Mouse (Mus musculus) intestine, postnatal 0 days (tissue): Measurements from ENCODE around the gene Spryd4. TPM values are rescaled to one million over a fixed set of nuclear protein-coding genes. Genes with fewer than 3 reads are reported as not detected.

Experiments
- ATAC-seq: fragments of 200-750 bp; cut with Nextera tagmentation; 2 replicates; pipeline ENCODE4 v1.8.0; 2017; ENCODE audit warnings: mild to moderate bottlenecking, moderate TSS enrichment, moderate library complexity
- H3K27ac ChIP-seq: fragments of 300-500 bp; sonication (generic); 2 replicates; pipeline ENCODE4 v1.5.1; 2014; ENCODE audit warnings: mild to moderate bottlenecking, low read depth, low read length, moderate library complexity
- H3K27me3 ChIP-seq: fragments of 300-500 bp; sonication (generic); replicated peaks from 2 replicates; pipeline ENCODE4 v1.6.1; 2014; ENCODE audit warnings: low read length, mixed read lengths; ENCODE audit not compliant: control insufficient read depth, insufficient read depth
- H3K36me3 ChIP-seq: fragments of 300-500 bp; sonication (generic); 2 replicates; pipeline ENCODE4 v1.6.1; 2014; ENCODE audit warnings: mild to moderate bottlenecking, moderate library complexity; ENCODE audit not compliant: control insufficient read depth, insufficient read depth
- H3K4me1 ChIP-seq: fragments of 300-500 bp; sonication (generic); replicated peaks from 2 replicates; pipeline ENCODE4 v1.6.1; 2014; ENCODE audit warnings: antibody characterized with exemption, low read length, mixed read lengths; ENCODE audit not compliant: control insufficient read depth, insufficient read depth
- H3K4me2 ChIP-seq: fragments of 300-500 bp; sonication (generic); replicated peaks from 2 replicates; pipeline ENCODE4 v1.6.1; 2014; ENCODE audit warnings: low read depth, mild to moderate bottlenecking, moderate library complexity
- H3K4me3 ChIP-seq: fragments of 300-500 bp; sonication (generic); 2 replicates; pipeline ENCODE4 v1.5.1; 2014; ENCODE audit warnings: low read depth, low read length
- H3K9ac ChIP-seq: fragments of 300-500 bp; sonication (generic); 2 replicates; pipeline ENCODE4 v1.6.1; 2014; ENCODE audit warnings: mild to moderate bottlenecking, low read depth, low read length
- H3K9me3 ChIP-seq: fragments of 300-500 bp; sonication (generic); 2 replicates; pipeline ENCODE4 v1.6.1; 2016; ENCODE audit warnings: mixed run types; ENCODE audit not compliant: control insufficient read depth
- CTCF ChIP-seq: sonication (generic); IDR thresholded peaks from 2 replicates; pipeline ENCODE4 v1.5.1; 2016; ENCODE audit warnings: low read depth, mild to moderate bottlenecking, control low read depth, antibody characterized with exemption, moderate library complexity
- WGBS: fragments of 180-500 bp; shearing (Covaris S2); extraction: QIAGEN DNeasy Blood & Tissue Kit; methylation state at CpG from one replicate; pipeline ENCODE4 v1.1.7; 2014; 5-methylcytosine and 5-hydroxymethylcytosine counted together
- polyA plus RNA-seq: library from polyadenylated mRNA; unstranded; fragments of >200 nt; fragmentation: Nextera tagmentation; extraction: Ambion mirVana; gene quantifications from 2 replicates; pipeline ENCODE4 v1.2.1, GENCODE M21; 2015

The Spryd4 gene
- polyA plus RNA-seq, 1 experiment from 2014 or later: 23.2 TPM

DNA sequence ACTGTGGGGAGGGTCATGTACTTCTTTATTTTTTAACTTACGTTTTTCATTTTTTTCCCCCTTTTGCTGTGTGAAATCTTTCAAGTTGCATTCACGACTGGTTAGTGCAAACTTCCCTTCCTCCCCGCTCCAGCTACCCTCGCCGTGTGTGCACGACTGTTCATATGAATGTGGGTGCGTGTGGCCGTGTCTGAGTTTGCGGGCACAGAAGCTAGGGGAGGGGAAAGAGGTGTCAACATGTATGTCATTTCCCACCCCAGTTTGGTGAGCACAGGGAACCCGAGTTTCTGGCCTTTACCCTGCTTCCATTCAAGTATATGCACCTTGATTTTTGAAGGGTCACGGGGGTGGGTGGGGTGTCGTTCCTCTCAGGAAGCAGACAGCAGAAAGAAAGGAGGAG lies 19.0 kb upstream of the Spryd4 start:
- WGBS: 78% methylated on average over 12 of the region's 12 CpGs
- Histone ChIP-seq H3K36me3 (no peaks in the 10 kb centered on the region), H3K9ac (no peak overlapping the region), H3K4me2 (no peak overlapping the region), H3K4me1 (no peaks in the 10 kb centered on the region), H3K9me3 (no peaks in the 10 kb centered on the region), H3K4me3 (no peak overlapping the region), H3K27ac (no peak overlapping the region), H3K27me3 (no peaks in the 10 kb centered on the region)
- ATAC-seq: no peak
- TF ChIP-seq CTCF: no peak

DNA sequence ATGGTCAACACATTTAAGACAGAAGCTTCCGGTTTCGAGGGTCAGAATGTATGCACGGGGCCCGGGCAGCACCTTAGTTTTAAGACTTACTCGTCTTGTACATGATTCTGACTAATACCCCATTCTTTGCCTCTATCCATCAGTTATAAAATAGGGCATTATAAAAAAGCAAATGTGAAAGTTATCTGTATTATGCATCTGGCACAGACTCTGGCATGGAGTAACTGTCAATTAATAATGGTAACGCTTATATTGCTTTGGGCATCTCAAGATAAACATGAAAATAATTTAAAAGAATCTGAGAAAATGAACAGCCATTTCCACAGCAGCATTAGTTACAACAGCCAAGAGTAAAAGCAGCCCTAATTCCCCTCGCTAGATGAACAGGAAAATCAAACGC lies 16.4 kb upstream of the Spryd4 start:
- ATAC-seq: no peak
- Histone ChIP-seq H3K9ac (no peak overlapping the region), H3K4me2 (no peak overlapping the region), H3K36me3 (no peaks in the 10 kb centered on the region), H3K27me3 (no peaks in the 10 kb centered on the region), H3K4me1 (no peaks in the 10 kb centered on the region), H3K9me3 (no peaks in the 10 kb centered on the region), H3K4me3 (no peak overlapping the region), H3K27ac (no peak overlapping the region)
- WGBS: 94% methylated on average over 8 of the region's 8 CpGs
- no peak for TF ChIP-seq CTCF

DNA sequence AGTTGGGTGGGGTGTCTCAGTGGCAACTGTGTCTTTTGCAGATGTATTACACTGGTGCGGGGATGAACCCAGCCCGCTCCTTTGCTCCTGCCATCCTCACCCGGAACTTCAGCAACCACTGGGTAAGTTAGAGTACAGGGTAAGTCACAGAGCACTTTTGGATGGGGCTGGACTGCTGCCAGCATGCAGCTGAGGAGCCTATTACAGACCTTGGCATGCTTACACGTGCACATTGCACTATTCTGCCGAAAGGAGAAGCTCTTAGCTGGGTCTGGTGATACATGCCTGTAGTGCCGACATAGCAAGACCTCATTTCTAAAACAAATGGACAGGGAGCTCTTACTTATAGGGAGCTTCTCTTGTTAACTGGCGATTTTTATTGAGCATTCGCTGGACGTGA lies 16.0 kb upstream of the Spryd4 start:
- no peak for TF ChIP-seq CTCF
- WGBS: 74% methylated on average over 9 of the region's 9 CpGs
- Histone ChIP-seq H3K4me1 (no peaks in the 10 kb centered on the region), H3K9ac (no peak overlapping the region), H3K4me3 (no peak overlapping the region), H3K9me3 (no peaks in the 10 kb centered on the region), H3K36me3 (no peaks in the 10 kb centered on the region), H3K27ac (no peak overlapping the region), H3K27me3 (no peaks in the 10 kb centered on the region), H3K4me2 (no peak overlapping the region)
- no peak for ATAC-seq

DNA sequence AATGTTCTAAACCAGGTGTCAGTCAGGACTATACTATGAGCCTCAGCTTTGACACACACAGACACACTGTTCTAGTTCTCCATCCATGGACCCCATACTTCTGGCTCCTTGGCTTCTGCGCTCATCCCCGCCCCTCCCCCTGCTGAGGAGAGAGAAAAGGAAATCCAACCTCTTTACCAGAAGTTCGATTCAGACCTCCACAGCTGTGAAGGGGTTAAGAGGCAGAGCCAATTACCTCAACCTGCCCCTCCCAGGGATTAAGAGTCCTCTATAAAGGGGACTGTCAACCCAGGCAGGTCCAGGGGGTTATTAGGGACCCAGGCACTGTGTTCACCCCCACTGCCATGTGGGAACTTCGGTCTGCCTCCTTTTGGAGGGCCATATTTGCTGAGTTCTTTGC lies 13.9 kb upstream of the Spryd4 start, which contains the start of gene Mip:
Mip (plus strand) TSS at position 301 of the 400 bp plus-strand sequence.
- Histone ChIP-seq H3K9ac (no peak within 1 kb of the TSS), H3K4me2 (no peak within 1 kb of the TSS), H3K36me3 (no peaks in the 10 kb centered on the region), H3K4me3 (no peak within 1 kb of the TSS), H3K27ac (no peak within 1 kb of the TSS), H3K4me1 (no peaks in the 10 kb centered on the region), H3K9me3 (no peaks in the 10 kb centered on the region), H3K27me3 (no peaks in the 10 kb centered on the region)
- WGBS: 55% methylated on average over 4 of the region's 4 CpGs
- no peak for TF ChIP-seq CTCF
- no peak for ATAC-seq

DNA sequence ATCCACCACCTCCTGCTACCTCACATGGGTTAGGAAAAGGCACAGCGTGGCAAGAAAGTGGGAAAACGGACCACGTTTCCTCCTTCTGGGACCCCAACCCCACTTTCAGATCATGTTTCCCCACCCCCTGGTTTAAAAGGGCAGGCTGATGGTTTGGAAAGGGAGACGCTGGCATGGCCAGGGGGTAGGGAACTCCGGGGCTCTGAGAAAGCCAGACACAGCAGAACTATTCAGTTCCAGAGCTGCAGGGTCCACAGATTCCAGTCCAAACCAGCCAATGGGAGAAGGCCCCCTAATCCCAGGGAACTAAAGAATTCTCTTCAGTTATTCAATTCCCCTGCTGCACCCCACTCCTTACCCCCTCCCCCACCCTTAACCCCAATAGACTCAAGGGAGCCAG lies 13.5 kb upstream of the Spryd4 start:
- Histone ChIP-seq H3K4me3 (no peak overlapping the region), H3K9me3 (no peaks in the 10 kb centered on the region), H3K27me3 (no peaks in the 10 kb centered on the region), H3K4me1 (no peaks in the 10 kb centered on the region), H3K9ac (no peak overlapping the region), H3K4me2 (no peak overlapping the region), H3K36me3 (no peaks in the 10 kb centered on the region), H3K27ac (no peak overlapping the region)
- 64% methylated on average over 5 of the region's 5 CpGs for WGBS
- ATAC-seq: no peak
- no peak for TF ChIP-seq CTCF

DNA sequence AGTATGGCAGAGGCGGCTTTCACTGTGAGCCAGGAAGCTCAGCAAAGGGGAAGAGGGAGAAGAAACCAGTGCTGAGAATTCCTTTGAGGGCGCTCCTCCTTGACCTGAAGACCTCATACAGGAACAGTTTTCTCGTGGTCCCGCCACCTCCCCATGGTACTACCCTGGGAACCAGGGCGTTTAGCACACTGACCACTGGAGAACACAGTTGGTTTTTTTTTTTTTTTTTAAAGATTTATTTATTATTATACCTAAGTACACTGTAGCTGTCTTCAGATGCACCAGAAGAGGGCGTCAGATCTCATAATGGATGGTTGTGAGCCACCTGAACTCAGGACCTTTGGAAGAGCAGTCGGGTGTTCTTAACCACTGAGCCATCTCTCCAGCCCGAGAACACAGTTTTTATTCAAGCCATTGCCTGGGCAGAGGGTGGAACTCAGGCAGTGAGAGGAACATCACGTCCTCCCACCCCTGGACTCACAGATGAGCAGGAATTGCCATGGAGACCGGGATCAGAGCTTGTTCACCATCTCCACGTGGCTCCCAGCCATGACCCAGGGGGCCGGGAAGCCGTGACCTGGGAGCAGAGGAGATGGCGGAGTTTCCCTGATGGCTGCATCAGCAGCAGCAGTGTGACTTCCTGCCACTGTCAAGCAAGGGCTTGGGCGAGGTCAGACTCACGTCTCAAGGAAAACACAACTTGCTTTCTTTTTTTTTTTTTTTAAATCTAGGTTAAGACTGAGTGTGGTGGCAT lies 10.1 kb upstream of the Spryd4 start:
- TF ChIP-seq CTCF: no peak
- Histone ChIP-seq H3K27me3 (no peaks in the 10 kb centered on the region), H3K4me2 (no peak overlapping the region), H3K9ac (no peak overlapping the region), H3K27ac (no peak overlapping the region), H3K4me1 (no peaks in the 10 kb centered on the region), H3K4me3 (no peak overlapping the region), H3K36me3 (no peaks in the 10 kb centered on the region), H3K9me3 (no peaks in the 10 kb centered on the region)
- no peak for ATAC-seq
- 60% methylated on average over 16 of the region's 16 CpGs for WGBS
